Mouse (Mus musculus) testis, postnatal 14 days (tissue): ENCODE measurements around the gene Gng12.

Experiments
- DNase-seq: peaks from one replicate; pipeline ENCODE4 v3.0.0; 2021; ENCODE audit warnings: low spot score

Gene Gng12

DNA sequence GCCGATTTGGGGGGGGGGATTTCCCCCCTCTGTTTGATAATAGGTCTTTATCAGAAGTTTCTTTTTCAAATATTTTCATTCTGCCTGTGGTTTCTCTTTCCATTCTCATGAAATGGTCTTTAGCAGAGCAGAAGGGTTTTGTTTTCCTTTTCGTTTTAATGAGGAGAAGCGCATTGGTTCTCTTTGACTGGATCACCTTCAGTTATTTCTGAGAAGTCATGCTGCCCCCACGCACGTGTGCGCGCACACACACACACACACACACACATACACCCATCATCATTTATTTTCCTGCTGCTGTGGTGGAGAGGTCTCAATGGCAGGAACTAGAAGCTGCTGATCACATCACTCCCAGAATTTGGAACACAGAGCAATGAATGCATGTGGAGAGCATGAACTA, 20.8 kb downstream of the Gng12 start:
- DNase-seq: no peak

DNA sequence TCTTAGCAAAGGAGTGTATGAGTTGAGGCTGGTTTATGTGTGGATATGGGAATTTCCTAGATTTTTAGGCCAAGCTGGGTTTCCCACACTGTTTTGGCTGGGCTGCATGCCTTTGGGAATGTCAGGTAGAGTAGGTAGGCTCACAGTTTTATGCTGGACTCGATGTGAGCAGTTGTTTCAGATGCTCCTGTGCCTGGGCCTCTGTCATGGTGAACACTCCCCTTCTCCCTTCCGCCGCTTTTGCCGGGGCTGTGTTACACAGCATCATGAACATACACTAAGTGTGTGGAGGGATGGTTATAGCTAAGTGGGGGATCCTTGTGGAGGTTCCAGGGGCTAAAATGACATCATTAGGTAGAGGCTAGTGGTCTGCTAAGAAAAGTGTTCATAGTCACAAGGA, 24.6 kb downstream of the Gng12 start:
- DNase-seq: no peak

DNA sequence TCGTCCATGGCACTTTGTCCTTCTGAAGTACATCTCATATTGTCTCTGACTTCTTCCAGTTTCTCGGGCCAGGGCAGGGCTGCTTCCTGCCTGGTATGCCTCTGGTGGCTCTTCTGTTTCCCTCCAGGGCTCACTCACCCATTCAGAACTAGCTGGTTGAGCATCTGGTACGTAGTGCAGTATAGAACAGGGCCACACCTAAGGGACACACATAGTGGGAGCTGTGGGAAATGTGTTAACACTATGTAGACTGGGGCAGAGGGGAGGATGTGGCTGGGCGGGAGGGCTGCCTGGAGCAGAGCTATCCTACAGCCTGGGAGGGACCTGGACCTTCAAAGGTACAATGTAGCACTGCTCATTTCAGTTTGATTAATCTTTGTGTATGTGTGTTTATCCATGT, 25.6 kb downstream of the Gng12 start:
- no peak for DNase-seq

DNA sequence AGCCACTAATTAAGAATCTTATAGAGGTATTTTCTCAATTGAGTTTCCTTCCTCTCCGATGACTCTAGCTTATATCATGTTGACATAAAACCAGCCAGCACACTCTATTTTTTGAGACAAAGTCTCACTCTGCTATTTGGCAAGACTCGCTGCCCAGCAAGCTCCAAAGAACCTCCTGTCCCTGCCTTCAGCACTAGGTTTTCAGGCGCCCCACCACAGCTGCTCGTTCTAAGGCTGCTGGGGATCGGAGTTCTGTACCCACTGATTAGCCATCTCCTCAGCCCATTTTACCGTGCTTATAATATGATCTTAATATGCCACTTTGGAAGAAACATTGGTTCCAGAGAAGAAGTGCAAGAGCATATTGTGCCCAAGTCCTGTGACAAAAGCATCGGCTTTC, 26.3 kb downstream of the Gng12 start:
- DNase-seq: no peak

DNA sequence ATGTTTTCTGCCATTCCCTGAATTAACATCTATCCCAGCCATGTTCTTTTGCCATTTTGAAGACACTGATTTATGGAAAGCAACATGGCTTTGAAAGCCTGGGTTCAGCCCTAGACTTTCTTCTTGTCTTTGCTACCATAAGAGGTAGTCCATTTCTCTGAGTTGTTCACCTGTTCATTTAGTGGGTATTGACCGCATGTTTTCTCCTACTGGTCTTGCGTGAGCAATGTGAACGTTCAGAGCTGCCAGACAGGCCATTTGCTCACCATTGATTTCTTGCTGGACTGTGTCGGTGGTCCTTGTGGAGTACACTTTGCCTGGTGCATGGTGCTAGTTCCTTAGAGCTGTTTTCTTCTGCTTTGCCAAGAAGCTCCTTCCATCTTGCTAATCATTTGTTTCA, 27.7 kb downstream of the Gng12 start:
- no peak for DNase-seq

DNA sequence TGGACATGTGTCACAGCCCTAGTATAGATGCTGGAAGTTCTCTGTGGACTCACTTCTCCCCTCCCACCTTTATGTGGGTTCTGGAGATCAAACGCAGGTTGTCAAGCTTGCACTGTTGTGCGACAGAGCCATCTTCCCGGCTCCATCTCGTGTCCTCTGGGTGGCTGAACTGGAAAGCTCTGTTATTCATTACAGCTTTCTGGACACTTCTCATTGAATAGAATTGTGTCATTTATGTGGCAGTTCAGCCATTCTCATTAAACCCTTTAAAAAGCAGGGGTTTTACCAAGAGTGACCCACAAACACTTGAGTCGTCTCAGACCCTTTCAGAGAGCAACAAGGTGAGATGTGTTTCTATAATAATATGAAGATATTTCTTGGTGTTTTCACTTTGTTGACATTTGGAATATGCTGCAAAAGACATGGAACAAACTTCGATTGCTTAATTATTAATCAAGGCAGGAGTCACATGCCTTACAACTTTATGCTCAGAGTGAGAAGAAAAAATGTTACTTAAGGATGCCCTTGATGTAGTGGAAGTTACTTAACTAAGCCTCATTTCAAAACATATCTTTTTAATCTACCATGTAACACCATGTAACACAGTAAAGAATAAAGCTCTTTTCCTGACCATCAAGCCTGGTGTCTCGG, 28.2 kb downstream of the Gng12 start:
- DNase-seq: no peak

DNA sequence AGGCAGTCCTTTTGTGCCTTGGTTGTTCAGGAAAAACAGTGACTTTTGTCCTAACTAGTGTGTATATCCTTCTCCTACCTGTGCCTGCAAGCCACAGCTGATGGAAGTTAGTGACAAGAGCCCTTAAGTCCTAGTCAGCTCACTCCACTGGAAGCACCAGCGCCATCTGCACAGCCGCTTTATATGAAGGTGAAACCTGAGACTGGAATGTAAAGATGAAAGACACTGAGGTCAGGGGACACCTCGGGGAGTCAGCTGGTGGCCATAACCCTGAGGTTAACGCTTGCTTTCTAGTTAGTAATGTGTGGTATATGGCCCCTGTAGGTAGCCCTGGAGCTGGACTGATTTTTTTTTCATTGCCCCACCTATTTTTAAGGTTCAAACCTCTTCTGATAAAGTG, 30.1 kb downstream of the Gng12 start:
- no peak for DNase-seq

DNA sequence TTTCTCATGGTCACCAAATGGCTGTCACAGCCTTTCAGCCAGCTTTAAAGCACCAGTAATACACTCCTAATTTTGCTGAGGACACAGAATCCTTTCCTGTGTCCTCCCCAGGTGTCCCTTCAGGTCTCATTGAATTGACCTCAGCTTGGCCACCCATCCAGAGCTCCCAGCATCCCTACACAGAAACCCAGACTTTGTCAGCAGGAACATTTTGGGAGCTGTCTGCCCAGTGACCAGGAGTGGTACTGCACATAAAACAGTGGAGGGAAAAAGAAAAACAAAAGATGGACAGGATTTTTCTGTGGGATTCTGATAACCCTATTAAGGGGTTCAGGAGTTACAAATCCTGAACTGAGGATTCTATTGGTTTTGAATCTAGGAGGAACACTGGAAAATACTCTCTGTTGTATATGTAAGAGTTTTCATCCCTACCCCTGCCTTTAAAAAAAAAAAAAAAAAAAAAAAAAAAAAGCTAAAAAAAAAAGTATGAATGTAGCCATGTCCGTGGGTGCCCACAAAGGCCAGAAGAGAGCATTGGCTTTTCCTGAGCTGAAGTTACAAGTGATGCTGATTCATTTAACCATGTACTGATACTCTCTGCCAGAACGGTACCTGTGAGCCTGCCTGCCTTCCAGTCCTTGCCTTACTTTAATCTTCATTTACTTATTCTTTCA, 32.9 kb downstream of the Gng12 start:
- DNase-seq: no peak

DNA sequence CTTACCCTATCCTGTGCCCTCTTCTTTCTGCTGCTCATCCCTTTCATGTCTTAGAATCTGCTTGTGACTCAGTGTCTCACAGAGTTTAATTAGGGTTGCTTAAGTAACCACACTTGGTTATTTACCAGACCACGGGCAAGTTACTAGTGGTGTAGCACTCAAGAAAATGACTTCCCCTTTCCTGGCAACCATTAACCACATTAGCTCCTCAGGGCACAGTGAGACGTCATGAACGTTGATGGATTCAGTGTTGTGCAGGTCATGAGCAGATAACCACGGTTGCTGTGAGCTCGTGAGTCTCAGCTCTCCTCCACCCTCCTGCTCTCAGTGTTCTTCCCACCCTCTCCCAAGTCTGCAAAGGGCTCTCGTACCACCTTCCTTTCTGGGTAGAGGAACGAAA, 33.5 kb downstream of the Gng12 start:
- no peak for DNase-seq

DNA sequence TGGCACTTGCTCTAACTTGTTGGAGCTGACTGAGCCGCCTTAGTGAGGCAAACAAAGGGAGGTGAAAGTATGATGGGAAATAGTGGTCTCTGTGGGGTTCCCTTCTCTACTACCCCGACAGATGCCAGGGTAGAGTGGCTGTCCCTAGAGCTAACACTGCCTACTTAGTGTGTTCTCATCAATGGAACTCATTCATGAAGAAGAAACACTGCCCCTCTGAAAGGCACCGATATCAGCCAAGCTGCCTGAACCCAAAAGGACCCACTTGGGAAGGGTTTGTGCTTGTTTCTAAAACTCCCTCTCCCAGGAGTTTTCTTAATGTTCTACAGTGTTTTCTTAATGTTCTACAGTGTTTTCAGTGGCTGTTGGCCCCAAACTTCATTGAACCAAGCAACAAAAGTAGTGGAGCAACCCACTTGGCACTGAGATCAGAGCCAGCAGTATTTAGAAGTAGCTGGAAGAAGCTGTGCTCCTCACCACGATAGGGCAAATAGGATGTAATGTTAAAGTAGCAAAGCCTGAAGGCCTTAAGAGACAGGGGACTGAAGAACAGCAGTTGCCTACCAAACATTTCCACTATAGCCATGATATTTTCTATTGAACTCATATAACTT, 36.1 kb downstream of the Gng12 start:
- DNase-seq: no peak

DNA sequence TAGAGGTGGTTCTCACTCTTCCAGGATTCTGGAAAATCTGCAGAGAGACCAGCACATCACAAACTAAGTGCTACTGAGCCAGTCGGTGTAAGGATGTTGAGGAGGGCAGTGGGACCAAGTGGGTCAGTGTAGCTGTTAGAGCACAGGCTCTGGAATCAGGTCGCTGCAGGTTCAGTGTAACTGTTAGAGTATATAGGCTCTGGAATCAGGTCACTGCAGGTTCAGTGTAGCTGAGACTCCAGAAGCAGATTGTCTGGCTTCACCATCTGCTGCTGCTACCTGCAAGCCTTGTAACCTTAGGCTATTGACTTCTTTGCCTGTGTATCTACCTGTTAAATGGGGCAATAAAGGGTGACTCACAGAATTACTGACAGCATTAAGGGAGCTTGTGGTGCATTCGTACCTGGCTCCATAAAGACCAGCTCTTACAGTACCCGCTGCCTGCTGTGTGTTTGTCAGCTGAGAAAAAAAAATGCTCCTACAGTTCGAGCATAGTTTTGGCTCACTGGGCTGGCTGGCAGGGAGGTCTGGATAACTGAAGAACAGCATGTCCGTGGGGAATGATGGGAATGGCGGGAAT, 44.5 kb downstream of the Gng12 start:
- DNase-seq: no peak

DNA sequence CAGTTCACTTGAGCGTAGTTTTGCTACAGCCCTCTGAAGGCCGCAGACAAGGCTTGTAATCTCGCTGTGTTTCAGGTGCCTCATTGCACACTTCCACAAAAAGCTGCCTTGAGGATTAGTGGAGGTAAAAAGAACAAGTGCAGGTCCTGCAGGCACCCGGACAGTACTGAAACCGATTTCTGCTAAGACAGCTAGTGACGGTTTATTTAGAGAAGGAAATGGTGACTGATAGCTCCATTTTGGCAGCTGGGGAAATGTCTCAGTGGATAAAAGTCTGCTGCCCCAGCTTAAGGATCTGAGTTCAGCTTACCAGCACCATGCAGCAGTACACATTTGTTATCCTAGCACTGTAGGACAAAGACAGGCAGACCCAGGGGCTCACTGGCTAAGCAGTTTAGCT, 45.6 kb downstream of the Gng12 start:
- no peak for DNase-seq

DNA sequence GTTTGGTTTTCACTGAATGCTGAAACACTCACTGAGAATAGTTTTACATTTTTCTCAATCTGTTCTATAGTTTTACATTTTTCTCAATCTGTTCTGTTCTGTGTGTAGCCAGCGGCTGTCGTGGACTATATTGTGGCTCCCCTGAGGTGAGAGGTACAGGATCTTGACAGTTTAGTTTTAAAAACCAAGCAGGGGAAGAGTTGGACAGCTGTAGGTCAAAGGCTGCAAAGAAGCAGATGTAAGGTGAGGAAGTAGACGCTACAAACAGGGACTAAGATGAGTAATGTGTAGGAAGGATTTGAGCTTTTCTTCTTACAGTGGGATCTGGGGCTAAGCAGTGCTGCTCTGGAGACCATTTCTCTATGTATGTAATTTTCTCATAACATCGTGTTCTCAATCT, 46.6 kb downstream of the Gng12 start:
- DNase-seq: no peak

DNA sequence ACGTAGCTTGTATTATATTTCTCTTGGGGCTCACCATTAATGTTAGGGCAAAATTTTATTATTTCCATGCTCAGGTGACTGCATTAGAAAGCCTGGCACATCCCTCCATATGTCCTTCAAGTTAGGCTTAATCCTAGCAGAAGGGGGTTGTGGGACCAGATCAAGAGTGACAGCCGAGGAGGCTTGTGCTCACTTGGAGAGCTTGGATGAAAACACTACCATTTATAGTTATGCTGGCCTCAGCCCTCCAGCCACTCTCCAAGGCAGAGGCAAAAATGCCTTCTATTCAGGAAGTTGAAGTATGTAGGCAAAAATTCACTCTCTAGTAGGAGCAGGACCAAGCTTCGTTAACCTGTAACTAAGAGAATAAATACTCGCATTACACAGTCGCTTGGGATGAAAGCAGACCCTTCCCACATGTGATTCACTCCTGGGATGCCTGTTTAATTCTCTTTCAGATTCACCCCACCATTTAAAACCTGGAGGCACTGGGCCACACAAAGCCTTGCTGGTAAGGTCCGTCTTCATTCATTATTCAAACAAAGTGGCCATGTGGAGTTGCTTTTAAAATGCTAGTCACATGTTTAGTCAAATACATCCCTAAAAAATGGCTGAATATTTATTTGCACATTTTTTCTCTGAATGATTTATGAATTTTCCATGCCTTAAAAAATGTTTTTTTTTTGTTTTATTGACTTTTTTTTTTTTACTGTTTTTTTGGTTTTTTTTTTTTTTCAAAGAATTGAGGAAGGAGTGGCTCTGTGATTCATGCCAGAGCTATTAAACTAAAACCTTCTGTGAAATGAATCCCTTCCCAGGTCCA, 47.4 kb downstream of the Gng12 start:
- DNase-seq: no peak

DNA sequence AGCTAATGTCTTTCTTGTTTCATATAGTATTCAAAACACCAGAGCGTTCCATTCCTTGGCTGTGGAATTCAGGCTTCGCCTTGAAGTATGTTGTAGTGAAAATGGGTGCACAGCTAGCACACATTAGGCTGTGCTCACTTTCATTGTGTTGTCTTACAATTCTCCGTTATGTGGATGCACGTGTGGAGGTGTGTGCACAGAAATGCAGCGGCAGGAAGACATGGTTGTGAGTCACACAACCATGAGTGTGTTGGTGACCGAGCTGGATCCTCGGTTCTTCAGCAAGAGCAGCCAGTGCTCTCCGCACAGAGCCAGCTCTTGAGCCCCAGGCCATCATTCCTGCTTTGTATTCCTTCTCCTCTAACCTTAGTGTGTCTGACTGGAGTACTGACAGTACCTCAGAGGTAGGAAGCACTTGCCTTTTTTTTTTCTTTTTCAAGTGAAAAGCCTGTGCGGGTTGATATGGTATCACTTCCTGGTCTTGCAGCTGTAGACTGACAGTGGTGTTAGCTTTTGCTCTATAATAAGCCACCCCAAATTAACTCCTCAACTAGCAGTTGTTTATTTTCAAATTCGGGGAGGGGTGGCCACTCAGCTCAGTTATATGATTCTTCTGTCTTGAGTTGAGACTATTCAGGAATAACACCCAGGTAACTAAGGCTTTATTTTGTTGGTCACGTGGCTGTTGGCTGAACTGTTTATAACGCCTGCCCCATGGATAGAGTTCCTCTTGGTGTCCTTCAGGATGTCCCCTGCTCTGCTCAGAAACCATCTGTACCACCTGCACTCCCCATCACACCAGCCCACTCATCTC, 48.2 kb downstream of the Gng12 start:
- no peak for DNase-seq

DNA sequence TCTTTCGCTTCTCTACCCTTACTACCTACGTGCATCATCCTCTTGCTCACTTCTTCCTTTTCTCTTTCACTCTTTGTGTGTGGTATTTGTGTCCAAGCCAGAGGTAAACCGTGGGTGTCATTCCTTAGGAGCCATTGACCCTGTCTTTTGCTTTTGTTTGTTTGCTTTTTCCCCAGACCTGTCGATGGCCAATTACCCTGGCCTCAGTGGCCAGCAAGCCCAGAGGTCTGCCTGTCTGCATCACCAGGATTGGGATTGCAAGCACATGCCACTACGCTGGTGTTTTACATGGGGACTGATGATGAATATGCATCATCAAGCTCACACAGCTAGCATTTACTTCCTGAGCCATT, 48.8 kb downstream of the Gng12 start:
- no peak for DNase-seq

DNA sequence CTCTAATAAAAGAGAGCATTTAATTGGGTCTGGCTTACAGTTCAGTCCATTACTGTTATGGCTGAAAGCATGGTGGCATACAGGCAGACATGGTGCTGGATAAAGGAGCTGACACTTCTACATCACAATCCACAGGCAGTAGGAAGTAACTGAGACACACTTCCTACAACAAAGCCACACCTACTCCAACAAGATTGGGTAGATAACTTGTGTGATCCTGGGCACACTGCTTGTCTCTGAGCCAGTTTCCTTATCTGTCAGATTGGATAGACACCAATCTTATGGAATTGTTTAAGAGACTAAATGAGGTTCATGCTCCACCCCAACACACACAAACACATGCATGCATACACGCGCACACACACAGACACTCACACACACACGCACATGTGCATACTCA, 51.9 kb downstream of the Gng12 start:
- DNase-seq: no peak

DNA sequence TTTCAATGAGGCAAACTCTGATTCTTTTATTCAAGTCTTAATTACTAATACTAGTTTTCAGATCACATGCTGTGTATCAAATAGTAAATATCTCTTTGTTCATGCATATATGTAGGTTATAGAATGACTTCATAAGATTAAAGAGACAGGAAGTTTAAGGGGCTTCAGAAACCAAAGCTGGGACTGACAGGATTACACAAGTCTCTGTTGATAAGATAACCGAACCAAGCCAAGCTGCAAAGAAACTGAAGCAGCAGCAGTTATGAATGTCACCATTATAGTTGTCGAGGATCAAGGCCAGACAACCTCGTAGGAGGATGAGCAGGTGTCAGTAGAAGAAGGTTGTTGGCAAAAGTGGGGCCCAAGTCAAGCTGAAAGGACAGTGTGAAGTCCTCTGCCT, 52.7 kb downstream of the Gng12 start:
- no peak for DNase-seq

DNA sequence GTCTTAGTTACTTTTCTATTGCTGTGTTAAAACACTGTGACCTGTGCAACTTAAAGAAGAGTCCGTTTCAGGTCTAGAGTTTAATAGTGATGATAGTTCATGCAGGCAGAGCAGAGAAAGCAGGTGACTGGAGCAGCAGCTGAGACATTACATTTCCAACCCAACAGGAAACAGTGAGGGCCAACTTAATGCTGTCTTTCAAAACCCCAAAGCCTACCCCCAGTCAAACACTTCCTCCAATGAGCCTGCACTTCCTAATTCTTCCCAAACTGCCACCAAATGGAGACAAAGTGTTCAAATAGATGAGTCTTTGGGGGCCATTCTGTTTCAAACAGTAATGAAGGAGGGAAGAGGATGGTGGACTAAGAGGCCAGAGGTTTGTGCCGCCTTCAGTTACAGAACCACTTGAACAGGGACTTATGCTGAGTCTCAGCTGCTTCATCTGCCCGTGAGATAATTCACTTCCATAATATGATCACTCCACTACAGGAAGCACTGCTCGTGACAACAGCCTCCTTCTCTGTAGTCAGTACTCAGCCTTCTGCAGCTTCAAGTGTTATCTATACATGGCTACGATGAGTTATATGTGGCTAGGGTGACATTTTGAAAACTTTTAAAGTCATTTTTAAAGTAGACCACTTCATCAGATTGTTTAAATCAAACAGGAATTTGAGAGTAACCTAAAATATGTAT, 55.7 kb downstream of the Gng12 start:
- no peak for DNase-seq

DNA sequence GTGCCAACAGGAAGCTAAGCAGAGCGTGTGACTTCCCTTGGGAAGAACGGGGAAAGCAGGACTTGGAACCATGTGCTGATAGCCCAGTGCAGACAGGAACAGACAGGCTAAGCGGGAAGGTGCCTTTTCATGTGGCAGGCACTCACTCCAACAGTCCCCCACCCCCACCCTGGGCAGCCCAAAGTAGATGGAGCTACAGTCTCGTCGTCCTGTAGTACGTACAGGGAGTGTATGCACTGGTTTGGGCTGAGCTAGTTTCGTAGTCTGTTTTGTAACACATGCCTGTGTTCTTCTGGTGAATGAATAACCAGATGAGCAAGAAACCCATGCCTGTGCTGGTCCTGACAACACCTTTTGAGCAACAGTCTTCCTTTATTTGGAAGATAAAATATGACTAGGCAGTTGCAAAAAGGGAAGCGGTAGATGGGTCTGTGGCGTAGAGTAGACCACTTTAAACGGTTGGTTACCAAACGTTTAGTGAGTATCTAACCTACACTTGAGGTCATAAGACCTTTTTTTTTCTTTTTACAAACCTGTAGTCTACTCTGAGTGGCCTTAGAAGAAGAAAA, 57.8 kb downstream of the Gng12 start:
- no peak for DNase-seq
